Mouse (Mus musculus) kidney, adult 2 months (tissue): ENCODE results near the gene Hist1h1b.
"Not testable (repeated sequence)": the region's sequence is repeated elsewhere in the genome, so short reads cannot be mapped to it uniquely, and the experiment has no call there.

Experiments
- CTCF ChIP-seq: fragments of 200-500 bp; conservative IDR thresholded peaks from 2 replicates; pipeline ENCODE4 v1.5.1; 2011; ENCODE audit warnings: low read depth, mild to moderate bottlenecking, control low read depth, low read length, moderate library complexity, mixed read lengths; ENCODE audit not compliant: insufficient read depth, insufficient read length
- POLR2A ChIP-seq: fragments of 200-500 bp; IDR thresholded peaks from one replicate; pipeline ENCODE4 v1.6.1; 2011; ENCODE audit warnings: low read depth, low read length, control low read depth

- not testable (repeated sequence) for TF ChIP-seq CTCF, POLR2A
These were observed 45.3 kb downstream of the Hist1h1b start, which contains the start of gene Hist1h4j for GRCm38 (mm10) chr13:21734906-21735767.
